Comparison of ENCODE assay signal across 8 mouse cellular contexts in genomic region chr5:105500132-105501121, GRCm38 (mm10). TPM values are rescaled to one million over a fixed set of nuclear protein-coding genes. Genes with fewer than 3 reads are reported as not detected.
A peak's percentile ranks its signal among the peaks of the same experiment; 100 is the strongest.
DNase-seq lines count a peak whose midpoint lies in the region; ATAC-seq and TF ChIP-seq lines count a peak whose summit lies in the region.

No protein-coding gene starts in this region.

- peak; percentile 20 for DNase-seq in heart, postnatal 0 days (ENCODE audit: low spot score)
- no peak for DNase-seq in heart, adult 18-20 months
- DNase-seq in Muller cell, postnatal 12 days (ENCODE audit: inconsistent ontology term): peak; percentile 97
- DNase-seq in gastrocnemius, postnatal 14 days: no peak
- DNase-seq in cerebellum, adult 8-10 months: no peak
- no peak for DNase-seq in left cerebral cortex, adult 8-10 months (ENCODE audit: low spot score in 2 of 2)

- H3K9me3 ChIP-seq in heart, postnatal 0 days (replicated peaks; ENCODE audit: control insufficient read depth, low read length): no peaks in the 10 kb centered on the region

- 62% methylated on average over 12 of the region's 12 CpGs for WGBS in heart, postnatal 0 days

- H3K4me2 ChIP-seq in heart, postnatal 0 days (ENCODE audit: low read depth, low read length): no peak overlapping the region

- H3K4me3 ChIP-seq in heart, postnatal 0 days (ENCODE audit: low read depth, low read length): no peak overlapping the region

- TF ChIP-seq EP300 in heart, postnatal 0 days (IDR thresholded peaks at IDR 0.05; ENCODE audit: low read depth): no peak

- H3K36me3 ChIP-seq in heart, postnatal 0 days (replicated peaks; ENCODE audit: control insufficient read depth, insufficient read depth, low read length): no peaks in the 10 kb centered on the region

- no peaks in the 10 kb centered on the region for H3K27me3 ChIP-seq in heart, postnatal 0 days (ENCODE audit: control insufficient read depth, insufficient read depth, low read length)

- H3K4me1 ChIP-seq in heart, postnatal 0 days (ENCODE audit: control insufficient read depth, insufficient read depth): 0 out of 2 replicates have a peak, but pooled peaks cover 5% of the 10 kb centered on the region

- no peak overlapping the region for H3K9ac ChIP-seq in heart, postnatal 0 days (replicated peaks; ENCODE audit: low read depth, low read length)

- intact Hi-C loops in gastrocnemius, postnatal 14 days (cut with DNase I; ENCODE audit: low total_unique reads): no loop called here

- no peak overlapping the region for H3K27ac ChIP-seq in heart, postnatal 0 days (ENCODE audit: low read depth)

- ATAC-seq in heart, postnatal 0 days (ENCODE audit: insufficient read depth, low read depth): no peak
- peak; percentile 35; the same call in 1 of the 2 replicates for ATAC-seq in granulocyte monocyte progenitor cell, adult 5-6 weeks (replicated peaks; ENCODE audit: poor library complexity, severe bottlenecking)
- ATAC-seq in monocyte, adult 5-6 weeks (replicated peaks; ENCODE audit: insufficient number of reproducible peaks, low FRiP score, low TSS enrichment, poor library complexity, severe bottlenecking): peak; percentile 29

- TF ChIP-seq CTCF in heart, postnatal 0 days (IDR thresholded peaks at IDR 0.05; ENCODE audit: low read depth): peak; percentile 14

RNA-seq across cellular contexts. Expression of gene Lrrc8c, which starts 18.8 kb away (rescaled TPM):
- total RNA-seq in heart, postnatal 0 days (2014; rRNA removed; ENCODE audit: low replicate concordance): 5.0 and 19.9 TPM in 2 replicates
- polyA plus RNA-seq in heart, postnatal 0 days (2015; fragmentation: Nextera tagmentation; extraction: Ambion mirVana): 11.1 and 14.9 TPM in 2 replicates
- total RNA-seq in heart, adult 18-20 months (2021): 10 to 100 TPM; 26.7 to 29.9 TPM
- total RNA-seq in granulocyte monocyte progenitor cell, adult 5-6 weeks (2014; fragmentation: Nextera tagmentation): 23.7 and 38.7 TPM in 2 replicates
- total RNA-seq in granulocyte monocyte progenitor cell, adult 5-6 weeks (2017): 4.4 and 7.5 TPM in 2 replicates
- 18.1 to 49.5 TPM (median 38.9 TPM) in 3 replicates for total RNA-seq in monocyte, adult 5-6 weeks (2017)
- 10 to 100 TPM; 15.1 to 17.9 TPM for total RNA-seq in gastrocnemius, postnatal 14 days (2021)
- total RNA-seq in left cerebral cortex, adult 8-10 months (2022): 10 to 100 TPM; 25.5 to 29.1 (median 26.6) TPM

Comparison
In these comparisons a context has a peak if more than half of its experiments do, and no peak if none do; other contexts are left out.
1. DNase-seq: peak in heart, postnatal 0 days (single experiment) and Muller cell, postnatal 12 days (single experiment); none in heart, adult 18-20 months (0 of 2), gastrocnemius, postnatal 14 days (single experiment), cerebellum, adult 8-10 months (single experiment) and left cerebral cortex, adult 8-10 months (0 of 2).